Mouse (Mus musculus) thymus, postnatal 14 days (tissue): ENCODE results near the gene Tpte.

ENCODE experiments used
- DNase-seq: peaks from one replicate; pipeline ENCODE4 v3.0.0; 2021

Gene Tpte

GRCm38 (mm10) chr8:22382824-22383595 lies 99.8 kb downstream of the Tpte start:
- peak; percentile 15 for DNase-seq

- no peak for DNase-seq
Measured at GRCm38 (mm10) chr8:22385158-22385557, 101.9 kb downstream of the Tpte start.

GRCm38 (mm10) chr8:22389874-22390273 lies 106.6 kb downstream of the Tpte start:
- DNase-seq: no peak

- no peak for DNase-seq
Measured at GRCm38 (mm10) chr8:22390766-22391463, 107.7 kb downstream of the Tpte start.

GRCm38 (mm10) chr8:22394471-22394870 lies 111.2 kb downstream of the Tpte start:
- no peak for DNase-seq

GRCm38 (mm10) chr8:22395256-22395655 lies 112.0 kb downstream of the Tpte start:
- DNase-seq: no peak

- no peak for DNase-seq
Measured at GRCm38 (mm10) chr8:22397811-22398141, 114.5 kb downstream of the Tpte start.

- DNase-seq: peak; percentile 94
Measured at GRCm38 (mm10) chr8:22398142-22398951, 115.1 kb downstream of the Tpte start, which contains the start of gene Slc25a15. TSS of gene Slc25a15 (minus strand) at chr8:22398597.

- no peak for DNase-seq
Measured at GRCm38 (mm10) chr8:22399285-22399880, 116.1 kb downstream of the Tpte start.

- no peak for DNase-seq
Measured at GRCm38 (mm10) chr8:22400593-22400992, 117.4 kb downstream of the Tpte start.

GRCm38 (mm10) chr8:22403235-22403634 lies 120.0 kb downstream of the Tpte start:
- no peak for DNase-seq

- DNase-seq: no peak
Measured at GRCm38 (mm10) chr8:22405733-22406132, 122.5 kb downstream of the Tpte start.

- DNase-seq: no peak
Measured at GRCm38 (mm10) chr8:22410688-22411281, 127.5 kb downstream of the Tpte start.

- peak; percentile 81 for DNase-seq
Measured at GRCm38 (mm10) chr8:22411282-22411702, 128.1 kb downstream of the Tpte start, which contains the start of gene Mrps31. TSS of gene Mrps31 (plus strand) at chr8:22411361.

GRCm38 (mm10) chr8:22411971-22412370 lies 128.7 kb downstream of the Tpte start:
- no peak for DNase-seq
